ENCODE assay signal across 8 mouse cellular contexts in genomic region chr1:74662253-74662865, GRCm38 (mm10). TPM values are rescaled to one million over a fixed set of nuclear protein-coding genes. Genes with fewer than 3 reads are reported as not detected.
DNase-seq lines count a peak whose midpoint lies in the region; TF ChIP-seq lines count a peak whose summit lies in the region.

No protein-coding gene starts in this region.

- TF ChIP-seq POLR2A in liver, adult 2 months (IDR thresholded peaks at IDR 0.05; ENCODE audit: extremely low read depth, insufficient read depth, low read length) = no peak
- no peak for TF ChIP-seq POLR2A in brain, embryonic 14.5 days (IDR thresholded peaks at IDR 0.05; ENCODE audit: borderline replicate concordance, extremely low read depth, insufficient read depth, insufficient read length, poor library complexity, severe bottlenecking)

- H3K4me3 ChIP-seq in liver, adult 2 months (ENCODE audit: insufficient read depth, low read depth, low read length) = peak overlapping the region; percentile 94; the same call in 1 of the 2 replicates

- no peaks in the 10 kb centered on the region for H3K27me3 ChIP-seq in liver, adult 2 months (ENCODE audit: control insufficient read depth, insufficient read depth, low read length)

- H3K9ac ChIP-seq in liver, adult 2 months (ENCODE audit: low read depth, low read length) = peak overlapping the region; percentile 94; the same call in 1 of the 2 replicates

- peaks cover 8% of the 10 kb centered on the region; the same call in 1 of the 2 replicates for H3K79me2 ChIP-seq in liver, adult 2 months (ENCODE audit: control insufficient read depth, insufficient read depth, low read length)

- WGBS in liver, adult 2 months = 4% methylated on average over 13 of the region's 13 CpGs

- no peaks in the 10 kb centered on the region for H3K36me3 ChIP-seq in liver, adult 2 months (ENCODE audit: control insufficient read depth, insufficient read depth, low read length)

- no peak for TF ChIP-seq CTCF in liver, adult 2 months (IDR thresholded peaks at IDR 0.05; ENCODE audit: low read depth, low read length)
- no peak for TF ChIP-seq CTCF in brain, embryonic 14.5 days (IDR thresholded peaks at IDR 0.05; ENCODE audit: borderline replicate concordance, extremely low read depth, insufficient read depth, insufficient read length)

- no peak overlapping the region for H3K27ac ChIP-seq in liver, adult 2 months (replicated peaks; ENCODE audit: insufficient read depth, low read depth, low read length)

- peaks cover 9% of the 10 kb centered on the region for H3K4me1 ChIP-seq in liver, adult 2 months (ENCODE audit: control insufficient read depth, insufficient read depth, low read length)

- DNase-seq in liver, adult 2 months (ENCODE audit: extremely low read depth, low read depth, low spot score) = peak; percentile 30
- no peak for DNase-seq in liver
- DNase-seq in brain, embryonic 14.5 days (ENCODE audit: low read depth) = peak; percentile 30
- DNase-seq in forelimb bud, embryonic 11.5 days (ENCODE audit: low read depth, low spot score) = peak; percentile 5
- DNase-seq in mesoderm, embryonic 11.5 days (ENCODE audit: low read depth, low spot score) = peak; percentile 6
- no peak for DNase-seq in cerebellum, postnatal 10 days
- DNase-seq in urinary bladder, postnatal 25 days (ENCODE audit: low spot score) = no peak
- DNase-seq in natural killer cell, adult 2 months (ENCODE audit: low spot score in 2 of 2) = no peak

RNA-seq across cellular contexts. Expression of gene Ttll4, which starts 0.8 kb away (rescaled TPM):
- 8.6 and 11.1 TPM in 2 replicates for total RNA-seq in liver, adult 2 months (2014; rRNA removed)
- polyA plus RNA-seq in liver, adult 2 months (2012; rRNA removed) = 4.5 and 9.1 TPM in 2 replicates
- 35.0 and 45.0 TPM in 2 replicates for polyA plus RNA-seq in brain, embryonic 14.5 days (2012; rRNA removed)

RNA-seq across cellular contexts. Expression of gene Cyp27a1, which starts 51.0 kb away (rescaled TPM):
- 501 and 607 TPM in 2 replicates for total RNA-seq in liver, adult 2 months (2014; rRNA removed)
- 223 and 259 TPM in 2 replicates for polyA plus RNA-seq in liver, adult 2 months (2012; rRNA removed)
- 2.0 and 2.1 TPM in 2 replicates for polyA plus RNA-seq in brain, embryonic 14.5 days (2012; rRNA removed)

Comparison
In these comparisons a context has a peak if more than half of its experiments do, and no peak if none do; other contexts are left out.
1. DNase-seq: peak in liver, adult 2 months (single experiment), brain, embryonic 14.5 days (single experiment), forelimb bud, embryonic 11.5 days (single experiment) and mesoderm, embryonic 11.5 days (single experiment); none in liver (single experiment), cerebellum, postnatal 10 days (0 of 2), urinary bladder, postnatal 25 days (single experiment) and natural killer cell, adult 2 months (0 of 2).
2. RNA of gene Cyp27a1, which starts 51.0 kb away (polyA plus RNA-seq): 223 to 259 TPM in liver, adult 2 months; 2.0 to 2.1 TPM in brain, embryonic 14.5 days; every median in the first group is over 10 times any median in the second.